Mouse (Mus musculus) E14TG2a.4 (cell line): ENCODE data around the gene Fxyd6.

Experiments used
- CTCF ChIP-seq: conservative IDR thresholded peaks from 2 replicates; pipeline ENCODE4 v1.5.1; 2014; ENCODE audit warnings: low read length
- POU5F1 ChIP-seq: IDR thresholded peaks from 2 replicates; pipeline ENCODE4 v1.6.1; 2014; ENCODE audit warnings: low read length, borderline replicate concordance

DNA sequence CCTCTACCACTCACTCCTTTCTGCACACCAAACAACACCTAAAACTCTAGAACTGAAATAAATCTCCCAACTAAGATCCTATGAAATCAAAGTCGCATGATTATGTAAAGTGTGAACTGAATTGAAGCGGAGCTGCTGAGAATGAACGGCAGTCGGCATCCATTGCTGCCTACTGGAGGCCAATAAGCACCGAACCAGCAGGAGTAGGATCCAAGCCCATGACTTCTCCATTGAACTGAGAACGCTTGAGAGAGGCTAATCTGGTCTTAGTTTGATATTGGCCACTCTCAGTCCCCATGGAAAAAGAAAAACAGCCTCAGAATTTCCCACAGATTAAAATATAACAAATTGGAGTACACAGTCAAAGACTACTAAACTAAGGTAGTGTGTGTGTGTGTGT lies 13.9 kb downstream of the Fxyd6 start:
- TF ChIP-seq CTCF, result no peak
- no peak for TF ChIP-seq POU5F1
